Mouse (Mus musculus) MEL (cell line): ENCODE results near the gene Rbm12. TPM values are rescaled to one million over a fixed set of nuclear protein-coding genes. Genes with fewer than 3 reads are reported as not detected.

Experiments used
- DNase-seq: peaks from one replicate; pipeline ENCODE4 v3.0.0; 2011; ENCODE audit warnings: low read depth, low spot score
- H3K27ac ChIP-seq: 2 replicates; pipeline ENCODE4 v1.5.1; 2012; ENCODE audit warnings: low read depth, mild to moderate bottlenecking, control low read depth, low read length, moderate library complexity; ENCODE audit not compliant: control insufficient read depth
- H3K27me3 ChIP-seq, 2 experiments: fragments of 150-350 bp in 1 of 2; sonication (generic) in 1 of 2; 2 replicates each; pipeline ENCODE4 v1.6.1; 2012; ENCODE audit warnings: low read length in 2 of 2, mild to moderate bottlenecking in 2 of 2, improper control_type of control experiment in 1 of 2, moderate library complexity in 1 of 2; ENCODE audit not compliant: insufficient read depth in 2 of 2, control insufficient read depth in 1 of 2
- H3K36me3 ChIP-seq, 2 experiments: 2 replicates each; pipeline ENCODE4 v1.6.1; 2012 to 2014; ENCODE audit warnings: low read length in 2 of 2, improper control_type of control experiment in 1 of 2, inconsistent platforms in 1 of 2, mild to moderate bottlenecking in 1 of 2; ENCODE audit not compliant: insufficient read depth in 2 of 2, control insufficient read depth in 1 of 2
- H3K4me1 ChIP-seq, 2 experiments: fragments of 150-350 bp in 1 of 2; sonication (generic) in 1 of 2; 2 replicates each; pipeline ENCODE4 v1.6.1; 2012; ENCODE audit warnings: low read length in 2 of 2, improper control_type of control experiment in 1 of 2, mild to moderate bottlenecking in 1 of 2; ENCODE audit not compliant: insufficient read depth in 2 of 2, control insufficient read depth in 1 of 2
- H3K4me3 ChIP-seq, 2 experiments: fragments of 150-350 bp in 1 of 2; sonication (generic) in 1 of 2; 2 replicates each; pipeline ENCODE4 v1.5.1; 2012; ENCODE audit warnings: low read depth in 2 of 2, low read length in 2 of 2, mild to moderate bottlenecking in 2 of 2, moderate library complexity in 2 of 2, control low read depth in 1 of 2, improper control_type of control experiment in 1 of 2; ENCODE audit not compliant: control insufficient read depth in 1 of 2, insufficient read depth in 1 of 2
- H3K79me2 ChIP-seq: 2 replicates; pipeline ENCODE4 v1.6.1; 2012; ENCODE audit warnings: mild to moderate bottlenecking, low read length, moderate library complexity; ENCODE audit not compliant: control insufficient read depth, poor library complexity, insufficient read depth
- H3K9ac ChIP-seq: 2 replicates; pipeline ENCODE4 v1.6.1; 2012; ENCODE audit warnings: low read depth, mild to moderate bottlenecking, control low read depth, low read length, moderate library complexity; ENCODE audit not compliant: control insufficient read depth, poor library complexity, severe bottlenecking
- H3K9me3 ChIP-seq: fragments of 150-350 bp; sonication (generic); replicated peaks from 2 replicates; pipeline ENCODE4 v1.6.1; 2012; ENCODE audit warnings: mild to moderate bottlenecking, low read length, improper control_type of control experiment, moderate library complexity; ENCODE audit not compliant: insufficient read depth
- BHLHE40 ChIP-seq: IDR thresholded peaks from 2 replicates; pipeline ENCODE4 v1.6.1; 2012; ENCODE audit warnings: low read depth, mild to moderate bottlenecking, inconsistent platforms, low read length, improper control_type of control experiment, borderline replicate concordance
- CHD1 ChIP-seq: IDR thresholded peaks from 2 replicates; pipeline ENCODE4 v1.6.1; 2012; ENCODE audit warnings: low read depth, mild to moderate bottlenecking, inconsistent platforms, low read length, improper control_type of control experiment
- E2F4 ChIP-seq: IDR thresholded peaks from 2 replicates; pipeline ENCODE4 v1.6.1; 2011; ENCODE audit warnings: low read depth, low read length, improper control_type of control experiment, borderline replicate concordance
- ELF1 ChIP-seq: IDR thresholded peaks from 2 replicates; pipeline ENCODE4 v1.6.1; 2014; ENCODE audit warnings: low read depth, mild to moderate bottlenecking, inconsistent platforms, low read length, improper control_type of control experiment, moderate library complexity
- ETS1 ChIP-seq: IDR thresholded peaks from 2 replicates; pipeline ENCODE4 v1.6.1; 2012; ENCODE audit warnings: low read depth, mild to moderate bottlenecking, inconsistent platforms, low read length, improper control_type of control experiment, moderate library complexity
- GABPA ChIP-seq: IDR thresholded peaks from 2 replicates; pipeline ENCODE4 v1.6.1; 2012; ENCODE audit warnings: low read depth, mild to moderate bottlenecking, inconsistent platforms, low read length, improper control_type of control experiment, moderate library complexity
- GATA1 ChIP-seq: IDR thresholded peaks from 2 replicates; pipeline ENCODE4 v1.6.1; 2011; ENCODE audit warnings: low read depth, low read length, improper control_type of control experiment
- HCFC1 ChIP-seq: IDR thresholded peaks from 2 replicates; pipeline ENCODE4 v1.6.1; 2012; ENCODE audit warnings: low read depth, mild to moderate bottlenecking, inconsistent platforms, low read length, improper control_type of control experiment, moderate library complexity
- JUND ChIP-seq: IDR thresholded peaks from 2 replicates; pipeline ENCODE4 v1.6.1; 2011; ENCODE audit warnings: low read depth, mild to moderate bottlenecking, improper control_type of control experiment, low read length
- MAX ChIP-seq: IDR thresholded peaks from 2 replicates; pipeline ENCODE4 v1.6.1; 2011; ENCODE audit warnings: low read length, improper control_type of control experiment
- MXI1 ChIP-seq: IDR thresholded peaks from 2 replicates; pipeline ENCODE4 v1.6.1; 2011; ENCODE audit warnings: mild to moderate bottlenecking, low read depth, low read length, improper control_type of control experiment
- MYC ChIP-seq: IDR thresholded peaks from 2 replicates; pipeline ENCODE4 v1.6.1; 2011; ENCODE audit warnings: low read depth, mild to moderate bottlenecking, low read length, improper control_type of control experiment, moderate library complexity
- POLR2A ChIP-seq, 2 experiments: IDR thresholded peaks; 2 replicates each; pipeline ENCODE4 v1.6.1; 2011 to 2012; ENCODE audit warnings: low read length in 2 of 2, mild to moderate bottlenecking in 2 of 2, control low read depth in 1 of 2, improper control_type of control experiment in 1 of 2, low read depth in 1 of 2, moderate library complexity in 1 of 2; ENCODE audit not compliant: control insufficient read depth in 1 of 2, insufficient read depth in 1 of 2, poor library complexity in 1 of 2
- POLR2AphosphoS2 ChIP-seq: IDR thresholded peaks from 2 replicates; pipeline ENCODE4 v1.6.1; 2011; ENCODE audit warnings: low read length, improper control_type of control experiment
- RAD21 ChIP-seq: IDR thresholded peaks from 2 replicates; pipeline ENCODE4 v1.6.1; 2011; ENCODE audit warnings: mild to moderate bottlenecking, low read depth, low read length, improper control_type of control experiment
- TAL1 ChIP-seq: IDR thresholded peaks from 2 replicates; pipeline ENCODE4 v1.6.1; 2012; ENCODE audit warnings: mild to moderate bottlenecking, inconsistent platforms, low read length, moderate library complexity, mixed read lengths
- UBTF ChIP-seq: IDR thresholded peaks from 2 replicates; pipeline ENCODE4 v1.6.1; 2012; ENCODE audit warnings: low read depth, mild to moderate bottlenecking, inconsistent platforms, low read length, improper control_type of control experiment, moderate library complexity, borderline replicate concordance; ENCODE audit not compliant: insufficient read depth
- USF1 ChIP-seq: IDR thresholded peaks from 2 replicates; pipeline ENCODE4 v1.6.1; 2014; ENCODE audit warnings: low read depth, mild to moderate bottlenecking, inconsistent platforms, low read length, improper control_type of control experiment, moderate library complexity
- ZC3H11A ChIP-seq: IDR thresholded peaks from 2 replicates; pipeline ENCODE4 v1.6.1; 2012; ENCODE audit warnings: low read depth, mild to moderate bottlenecking, inconsistent platforms, low read length, improper control_type of control experiment
- ZKSCAN1 ChIP-seq: IDR thresholded peaks from 2 replicates; pipeline ENCODE4 v1.6.1; 2012; ENCODE audit warnings: low read depth, mild to moderate bottlenecking, inconsistent platforms, low read length, improper control_type of control experiment, moderate library complexity
- ZMIZ1 ChIP-seq: IDR thresholded peaks from 2 replicates; pipeline ENCODE4 v1.6.1; 2012; ENCODE audit warnings: low read depth, mild to moderate bottlenecking, inconsistent platforms, low read length, improper control_type of control experiment, moderate library complexity
- polyA plus RNA-seq, 2 experiments: library from polyadenylated mRNA; stranded (reverse) in 1 of 2; unstranded in 1 of 2; fragments of >175 nt in 1 of 2; fragments of >200 nt in 1 of 2; gene quantifications; 2 replicates each; pipeline versions ENCODE4 v1.2.1 to v1.2.4; 2012; ENCODE audit warnings: low replicate concordance in 2 of 2, low read depth in 1 of 2; ENCODE audit not compliant: insufficient read length in 2 of 2, insufficient read depth in 1 of 2, missing spikeins in 1 of 2
- total RNA-seq: library from RNA; depleted of rRNA; stranded (reverse); fragments of 300-350 nt; gene quantifications from 2 replicates; pipeline ENCODE4 v1.2.3, GENCODE M21; 2012

Gene Rbm12
- total and polyA plus RNA-seq, 3 experiments = 13.4 to 42.5 (median 28.8) TPM

- no peak overlapping the region for H3K27ac ChIP-seq
- no peaks in the 10 kb centered on the region for H3K9me3 ChIP-seq
- no peaks in the 10 kb centered on the region for H3K4me1 ChIP-seq
- TF ChIP-seq ZMIZ1 = no peak
- no peak for TF ChIP-seq HCFC1
- no peak for TF ChIP-seq MXI1
- no peak for TF ChIP-seq ETS1
- no peak for TF ChIP-seq JUND
- no peak for DNase-seq
- no peaks in the 10 kb centered on the region for H3K27me3 ChIP-seq
- no peaks in the 10 kb centered on the region for H3K79me2 ChIP-seq
- H3K36me3 ChIP-seq = peaks cover 2 to 9% of the 10 kb centered on the region in 2 experiments; a peak in 3 of 4 replicates
- no peak overlapping the region for H3K9ac ChIP-seq
- H3K4me3 ChIP-seq = no peak overlapping the region
Measured at GRCm38 (mm10) chr2:156079674-156080073, 32.1 kb downstream of the Rbm12 start.

- Histone ChIP-seq H3K4me1 (no peaks in the 10 kb centered on the region), H3K27ac (no peak overlapping the region), H3K79me2 (no peaks in the 10 kb centered on the region), H3K9ac (no peak overlapping the region), H3K9me3 (no peaks in the 10 kb centered on the region), H3K36me3 (peaks cover 2 to 9% of the 10 kb centered on the region in 2 experiments; a peak in 3 of 4 replicates), H3K4me3 (no peak overlapping the region), H3K27me3 (no peaks in the 10 kb centered on the region)
- no peak for DNase-seq
- TF ChIP-seq GATA1 (no peak), ZMIZ1 (no peak), MXI1 (no peak), RAD21 (no peak), TAL1 (no peak), ELF1 (no peak), MAX (no peak), POLR2A (IDR thresholded peaks at IDR 0.05; ENCODE audit: control insufficient read depth in 1 of 2, insufficient read depth in 1 of 2, low read depth in 1 of 2, low read length in 2 of 2, poor library complexity in 1 of 2) (no peak), ZC3H11A (no peak), POLR2AphosphoS2 (no peak), ZKSCAN1 (no peak), ETS1 (no peak), CHD1 (no peak), USF1 (no peak), MYC (no peak), UBTF (no peak), GABPA (no peak), BHLHE40 (no peak), E2F4 (no peak)
Measured at GRCm38 (mm10) chr2:156079183-156079560, 32.6 kb downstream of the Rbm12 start.
